Mouse (Mus musculus) cerebellum, adult 18-20 months (tissue): Measurements from ENCODE around the gene Lhfpl3.
"Not testable (repeated sequence)": the region's sequence is repeated elsewhere in the genome, so short reads cannot be mapped to it uniquely, and the experiment has no call there.

Experiments
- DNase-seq, 2 experiments: peaks; one replicate each; pipeline ENCODE4 v3.0.0; 2021

The Lhfpl3 gene

GRCm38 (mm10) chr5:22745885-22746532 lies at the start of gene Lhfpl3:
Lhfpl3 (plus strand) TSS chr5:22746059.
- peak; percentile 49 to 63 for DNase-seq

GRCm38 (mm10) chr5:22706271-22706670 lies 39.6 kb upstream of the Lhfpl3 start:
- DNase-seq, result not testable (repeated sequence)

GRCm38 (mm10) chr5:22745529-22745884 lies 352 bp upstream of the Lhfpl3 start:
- DNase-seq, result peak in 1 of 2 experiments; percentile 29

GRCm38 (mm10) chr5:22746533-22747021 lies 718 bp downstream of the Lhfpl3 start:
- peak in 1 of 2 experiments; percentile 6 for DNase-seq

- DNase-seq, result no peak
Observed at GRCm38 (mm10) chr5:22747305-22747704, 1.4 kb downstream of the Lhfpl3 start.

GRCm38 (mm10) chr5:22757261-22757660 lies 11.4 kb downstream of the Lhfpl3 start:
- DNase-seq, result no peak

- DNase-seq, result no peak
Observed at GRCm38 (mm10) chr5:22770726-22771125, 24.9 kb downstream of the Lhfpl3 start.

GRCm38 (mm10) chr5:22795361-22795760 lies 49.5 kb downstream of the Lhfpl3 start:
- DNase-seq, result no peak

GRCm38 (mm10) chr5:22813426-22813825 lies 67.6 kb downstream of the Lhfpl3 start:
- no peak for DNase-seq

- DNase-seq, result no peak
Observed at GRCm38 (mm10) chr5:22829822-22830450, 84.1 kb downstream of the Lhfpl3 start.

GRCm38 (mm10) chr5:22851572-22851971 lies 105.7 kb downstream of the Lhfpl3 start:
- DNase-seq, result no peak

GRCm38 (mm10) chr5:22853503-22853902 lies 107.6 kb downstream of the Lhfpl3 start:
- no peak for DNase-seq

GRCm38 (mm10) chr5:22856480-22856879 lies 110.6 kb downstream of the Lhfpl3 start:
- no peak for DNase-seq

GRCm38 (mm10) chr5:22861399-22861798 lies 115.5 kb downstream of the Lhfpl3 start:
- no peak for DNase-seq

GRCm38 (mm10) chr5:22869031-22869430 lies 123.2 kb downstream of the Lhfpl3 start:
- no peak for DNase-seq

- DNase-seq, result no peak
Observed at GRCm38 (mm10) chr5:22872417-22872816, 126.6 kb downstream of the Lhfpl3 start.

- peak; percentile 53 to 55 for DNase-seq
Observed at GRCm38 (mm10) chr5:22888345-22888744, 142.5 kb downstream of the Lhfpl3 start.

GRCm38 (mm10) chr5:22889481-22889880 lies 143.6 kb downstream of the Lhfpl3 start:
- no peak for DNase-seq

- no peak for DNase-seq
Observed at GRCm38 (mm10) chr5:22897228-22897627, 151.4 kb downstream of the Lhfpl3 start.

GRCm38 (mm10) chr5:22897656-22898289 lies 151.9 kb downstream of the Lhfpl3 start:
- no peak for DNase-seq

- DNase-seq, result no peak
Observed at GRCm38 (mm10) chr5:22898593-22898992, 152.7 kb downstream of the Lhfpl3 start.

GRCm38 (mm10) chr5:22899913-22900312 lies 154.1 kb downstream of the Lhfpl3 start:
- no peak for DNase-seq

- no peak for DNase-seq
Observed at GRCm38 (mm10) chr5:22917197-22917596, 171.3 kb downstream of the Lhfpl3 start.

GRCm38 (mm10) chr5:22926171-22926570 lies 180.3 kb downstream of the Lhfpl3 start:
- DNase-seq, result no peak
